Mouse (Mus musculus) ES-E14 (cell line): ENCODE results near the gene Kank1. TPM values are rescaled to one million over a fixed set of nuclear protein-coding genes. Genes with fewer than 3 reads are reported as not detected.

Source experiments
- DNase-seq: peaks from one replicate; pipeline ENCODE4 v3.0.0-alpha.2; 2013; ENCODE audit warnings: low read depth, low spot score
- H3K27ac ChIP-seq: 2 replicates; pipeline ENCODE4 v1.5.1; 2012; ENCODE audit warnings: low read depth, mild to moderate bottlenecking, low read length, moderate library complexity, mixed read lengths; ENCODE audit not compliant: poor library complexity, insufficient read depth, severe bottlenecking
- H3K36me3 ChIP-seq: 2 replicates; pipeline ENCODE4 v1.6.1; 2012; ENCODE audit warnings: mild to moderate bottlenecking, low read length, moderate library complexity, mixed read lengths; ENCODE audit not compliant: control insufficient read depth, poor library complexity, insufficient read depth, severe bottlenecking
- H3K4me1 ChIP-seq, 2 experiments: fragments of 150-350 bp in 1 of 2; sonication (generic) in 1 of 2; 2 replicates each; pipeline ENCODE4 v1.6.1; 2012; ENCODE audit warnings: low read length in 2 of 2, mild to moderate bottlenecking in 1 of 2, mixed read lengths in 1 of 2; ENCODE audit not compliant: control insufficient read depth in 2 of 2, insufficient read depth in 2 of 2, poor library complexity in 1 of 2
- H3K4me3 ChIP-seq, 2 experiments: fragments of 150-350 bp in 1 of 2; sonication (generic) in 1 of 2; 2 replicates each; pipeline ENCODE4 v1.5.1; 2012; ENCODE audit warnings: low read length in 2 of 2, low read depth in 1 of 2, mild to moderate bottlenecking in 1 of 2, mixed read lengths in 1 of 2; ENCODE audit not compliant: insufficient read depth in 1 of 2, poor library complexity in 1 of 2, severe bottlenecking in 1 of 2
- H3K9ac ChIP-seq: 2 replicates; pipeline ENCODE4 v1.6.1; 2012; ENCODE audit warnings: low read depth, mild to moderate bottlenecking, low read length, mixed read lengths; ENCODE audit not compliant: poor library complexity, insufficient read depth, severe bottlenecking
- H3K9me3 ChIP-seq: fragments of 150-350 bp; sonication (generic); 2 replicates; pipeline ENCODE4 v1.6.1; 2012; ENCODE audit warnings: low read depth, mild to moderate bottlenecking, low read length; ENCODE audit not compliant: control insufficient read depth, insufficient read depth
- CHD2 ChIP-seq: IDR thresholded peaks from 2 replicates; pipeline ENCODE4 v1.6.1; 2014; ENCODE audit warnings: mild to moderate bottlenecking, low read depth, low read length, inconsistent platforms
- HCFC1 ChIP-seq: IDR thresholded peaks from 2 replicates; pipeline ENCODE4 v1.6.1; 2012; ENCODE audit warnings: low read length, inconsistent platforms, borderline replicate concordance; ENCODE audit not compliant: insufficient read depth
- MAFK ChIP-seq: IDR thresholded peaks from 2 replicates; pipeline ENCODE4 v1.6.1; 2014; ENCODE audit warnings: mild to moderate bottlenecking, low read depth, low read length, inconsistent platforms; ENCODE audit not compliant: insufficient read depth
- ZC3H11A ChIP-seq: IDR thresholded peaks from 2 replicates; pipeline ENCODE4 v1.6.1; 2012; ENCODE audit warnings: low read depth, mild to moderate bottlenecking, inconsistent platforms, low read length, borderline replicate concordance
- ZNF384 ChIP-seq: IDR thresholded peaks from 2 replicates; pipeline ENCODE4 v1.6.1; 2012; ENCODE audit warnings: low read depth, low read length, inconsistent platforms
- in situ Hi-C, 2 experiments: fragments of 600-800 bp; cut with MboI; formaldehyde crosslinking; loops; one replicate each; pipeline ENCODE4 v1.15.1; 2025; ENCODE audit warnings: low sequenced_read_pairs in 2 of 2, inconsistent platforms in 1 of 2; ENCODE audit not compliant: unreplicated experiment in 2 of 2
- total RNA-seq: library from RNA; depleted of rRNA; stranded (reverse); fragments of 300-350 nt; gene quantifications from 2 replicates; pipeline ENCODE4 v1.2.3, GENCODE M21; 2012

Kank1 gene
- total RNA-seq, 1 experiment: 9.8 TPM

DNA sequence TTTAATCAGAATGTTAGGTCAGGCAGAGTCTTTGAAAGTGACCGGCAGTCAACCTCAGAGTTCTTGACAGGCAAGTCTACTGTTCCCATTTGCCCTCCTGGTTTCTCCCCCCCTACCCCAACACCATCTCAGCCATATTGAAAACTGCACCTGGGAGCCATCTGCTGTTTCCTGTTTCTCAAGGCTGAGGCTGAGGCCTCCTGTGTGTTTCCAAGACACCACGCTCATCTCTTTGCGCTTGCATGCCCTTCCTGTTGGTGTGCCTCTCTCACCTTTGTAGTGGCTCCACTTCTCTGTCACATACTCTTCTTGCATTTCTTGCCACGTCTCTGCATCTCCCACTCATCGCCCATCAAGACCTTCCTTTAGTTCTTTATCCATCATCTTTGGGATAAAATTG lies 79.2 kb downstream of the Kank1 start:
- no peak for DNase-seq
- H3K4me3 ChIP-seq: no peak overlapping the region
- no peak for TF ChIP-seq HCFC1
- no peak for TF ChIP-seq ZC3H11A
- in situ Hi-C loops: no loop called here
- H3K9me3 ChIP-seq: no peaks in the 10 kb centered on the region
- H3K4me1 ChIP-seq: no peaks in the 10 kb centered on the region
- H3K27ac ChIP-seq: no peak overlapping the region
- H3K36me3 ChIP-seq: peaks cover 2% of the 10 kb centered on the region; the same call in 1 of the 2 replicates
- H3K9ac ChIP-seq: no peak overlapping the region

DNA sequence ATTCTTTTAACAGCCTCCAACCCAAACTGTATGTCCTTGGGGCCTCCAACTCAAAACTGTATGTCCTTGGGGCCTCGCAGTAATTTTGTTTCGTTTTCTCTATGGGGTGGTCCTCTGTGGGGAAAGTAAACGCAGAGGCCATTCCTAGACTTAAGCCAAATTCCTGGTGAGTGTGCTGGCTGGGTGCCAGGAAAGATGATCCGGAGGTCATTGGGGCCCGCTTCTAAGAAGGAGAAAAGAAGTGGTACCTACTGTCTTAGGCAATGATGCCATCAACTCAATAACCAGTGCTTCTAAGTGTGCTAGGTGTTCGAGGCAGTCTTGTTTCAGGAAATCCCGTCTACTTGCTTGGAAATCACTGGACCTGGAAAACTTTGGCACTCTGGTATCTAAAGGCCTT lies 87.5 kb downstream of the Kank1 start:
- Histone ChIP-seq H3K9me3 (no peaks in the 10 kb centered on the region), H3K4me1 (no peaks in the 10 kb centered on the region; a peak in 1 of 4 replicates), H3K36me3 (peaks cover 2% of the 10 kb centered on the region; the same call in 1 of the 2 replicates), H3K27ac (no peak overlapping the region), H3K4me3 (no peak overlapping the region), H3K9ac (no peak overlapping the region)
- no peak for TF ChIP-seq HCFC1
- TF ChIP-seq ZC3H11A: no peak
- in situ Hi-C loops: no loop called here
- DNase-seq: no peak

- Histone ChIP-seq H3K27ac (no peak overlapping the region), H3K9me3 (no peaks in the 10 kb centered on the region), H3K4me3 (no peak overlapping the region), H3K9ac (no peak overlapping the region), H3K4me1 (no peaks in the 10 kb centered on the region; a peak in 1 of 4 replicates), H3K36me3 (no peaks in the 10 kb centered on the region)
- in situ Hi-C loops: loop anchor here (25.0 kb wide), 2 partner anchors 188 to 312 kb away; no protein-coding TSS in a partner anchor
- no peak for DNase-seq
- no peak for TF ChIP-seq ZNF384
- no peak for TF ChIP-seq MAFK
These were observed 88.6 kb downstream of the Kank1 start for GRCm38 (mm10) chr19:25325113-25326001.

GRCm38 (mm10) chr19:25326002-25326300 lies 89.2 kb downstream of the Kank1 start:
- Histone ChIP-seq H3K4me1 (no peaks in the 10 kb centered on the region; a peak in 1 of 4 replicates), H3K4me3 (no peak overlapping the region), H3K9ac (no peak overlapping the region), H3K9me3 (no peaks in the 10 kb centered on the region), H3K36me3 (no peaks in the 10 kb centered on the region), H3K27ac (no peak overlapping the region)
- in situ Hi-C loops: loop anchor here (25.0 kb wide), 2 partner anchors 189 to 311 kb away; no protein-coding TSS in a partner anchor
- TF ChIP-seq ZNF384: no peak
- no peak for TF ChIP-seq MAFK
- TF ChIP-seq HCFC1: no peak
- no peak for TF ChIP-seq ZC3H11A
- TF ChIP-seq CHD2: no peak
- no peak for DNase-seq

GRCm38 (mm10) chr19:25327633-25328032 lies 90.9 kb downstream of the Kank1 start:
- Histone ChIP-seq H3K4me3 (no peak overlapping the region), H3K27ac (no peak overlapping the region), H3K4me1 (no peaks in the 10 kb centered on the region; a peak in 1 of 4 replicates), H3K9ac (no peak overlapping the region), H3K9me3 (no peaks in the 10 kb centered on the region), H3K36me3 (no peaks in the 10 kb centered on the region)
- in situ Hi-C loops: loop anchor here (25.0 kb wide), 2 partner anchors 190 to 310 kb away; no protein-coding TSS in a partner anchor
- TF ChIP-seq MAFK: no peak
- TF ChIP-seq ZNF384: no peak
- no peak for TF ChIP-seq ZC3H11A
- TF ChIP-seq HCFC1: no peak
- TF ChIP-seq CHD2: no peak
- peak; percentile 44 for DNase-seq
